Mouse (Mus musculus): ENCODE results near the gene 1700020L24Rik. TPM values are rescaled to one million over a fixed set of nuclear protein-coding genes. Genes with fewer than 3 reads are reported as not detected.

Gene 1700020L24Rik
- polyA plus RNA-seq, 1 experiment from 2014 or later = 1.1 TPM

Other genes starting within 250 kb of the 1700020L24Rik start
- 0.53 and 0.88 TPM in 2 replicates for gene Slfn3, start 246.3 kb upstream of the 1700020L24Rik start, polyA plus RNA-seq (2015; fragmentation: Nextera tagmentation; extraction: Ambion mirVana)
- gene Slfn14, start 151.0 kb upstream of the 1700020L24Rik start, polyA plus RNA-seq (2015; fragmentation: Nextera tagmentation; extraction: Ambion mirVana) = 1.1 and 2.6 TPM in 2 replicates
- 42.3 and 53.0 TPM in 2 replicates for gene Ap2b1, start 138.7 kb upstream of the 1700020L24Rik start, polyA plus RNA-seq (2015; fragmentation: Nextera tagmentation; extraction: Ambion mirVana)
- 14.0 TPM in 2 replicates for gene Pex12, start 135.1 kb upstream of the 1700020L24Rik start, polyA plus RNA-seq (2015; fragmentation: Nextera tagmentation; extraction: Ambion mirVana)
- 2.4 and 2.7 TPM in 2 replicates for gene Rasl10b, start 28.5 kb upstream of the 1700020L24Rik start, polyA plus RNA-seq (2015; fragmentation: Nextera tagmentation; extraction: Ambion mirVana)
- 0.08 TPM in 1 of 2 replicates, not detected in the other for gene Gas2l2, start 8.2 kb upstream of the 1700020L24Rik start, polyA plus RNA-seq (2015; fragmentation: Nextera tagmentation; extraction: Ambion mirVana)
- 2.4 and 3.1 TPM in 2 replicates for gene Mmp28, start 25.4 kb downstream of the 1700020L24Rik start, polyA plus RNA-seq (2015; fragmentation: Nextera tagmentation; extraction: Ambion mirVana)
- gene Taf15, start 35.4 kb downstream of the 1700020L24Rik start, polyA plus RNA-seq (2015; fragmentation: Nextera tagmentation; extraction: Ambion mirVana) = 13.4 and 14.9 TPM in 2 replicates
- gene Heatr9, start 84.5 kb downstream of the 1700020L24Rik start, polyA plus RNA-seq (2015; fragmentation: Nextera tagmentation; extraction: Ambion mirVana) = not detected in 2 replicates
- gene Ccl5, start 92.8 kb downstream of the 1700020L24Rik start, polyA plus RNA-seq (2015; fragmentation: Nextera tagmentation; extraction: Ambion mirVana) = 1.6 and 1.7 TPM in 2 replicates
- gene Ccl9, start 141.0 kb downstream of the 1700020L24Rik start, polyA plus RNA-seq (2015; fragmentation: Nextera tagmentation; extraction: Ambion mirVana) = 12.9 and 14.2 TPM in 2 replicates
- 12.5 and 16.1 TPM in 2 replicates for gene Ccl6, start 155.4 kb downstream of the 1700020L24Rik start, polyA plus RNA-seq (2015; fragmentation: Nextera tagmentation; extraction: Ambion mirVana)
- gene Rpl9-ps1, start 207.9 kb downstream of the 1700020L24Rik start, polyA plus RNA-seq (2015; fragmentation: Nextera tagmentation; extraction: Ambion mirVana) = not detected in 2 replicates
- 0.66 and 1.0 TPM in 2 replicates for gene Ccl3, start 211.7 kb downstream of the 1700020L24Rik start, polyA plus RNA-seq (2015; fragmentation: Nextera tagmentation; extraction: Ambion mirVana)
- 0.21 and 0.71 TPM in 2 replicates for gene Ccl4, start 224.9 kb downstream of the 1700020L24Rik start, polyA plus RNA-seq (2015; fragmentation: Nextera tagmentation; extraction: Ambion mirVana)

Data from stomach, embryonic 15.5 days (tissue).